Mouse (Mus musculus): ENCODE measurements around the gene Mrps34.
A peak's percentile ranks its signal among the peaks of the same experiment; 100 is the strongest.

The Mrps34 gene

GRCm38 (mm10) chr17:24881738-24882440 is 13.0 kb upstream of the Mrps34 start:
- no peak for DNase-seq (ENCODE audit: low spot score in 2 of 2)

DNA sequence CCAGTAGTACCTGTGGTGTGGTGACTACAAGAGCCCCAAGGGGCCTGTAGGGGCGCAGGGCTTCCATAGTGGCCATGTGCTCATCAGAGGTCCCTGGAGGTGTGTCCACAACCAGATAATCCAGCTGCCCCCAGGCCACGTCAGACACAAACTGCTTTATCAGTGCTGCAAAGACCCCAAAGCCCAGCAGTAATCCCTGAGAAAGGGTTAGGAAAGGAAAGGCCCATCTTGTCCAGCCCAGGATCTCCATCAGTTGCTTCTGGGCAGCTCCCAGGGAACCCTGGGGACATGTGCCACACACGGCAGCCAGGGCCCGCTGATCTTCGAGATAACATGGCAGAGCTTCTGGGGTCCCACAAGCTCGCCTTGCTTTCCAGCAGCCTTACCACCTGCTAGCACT is 10.5 kb upstream of the Mrps34 start:
- no peak for DNase-seq (ENCODE audit: low spot score in 2 of 2)

DNA sequence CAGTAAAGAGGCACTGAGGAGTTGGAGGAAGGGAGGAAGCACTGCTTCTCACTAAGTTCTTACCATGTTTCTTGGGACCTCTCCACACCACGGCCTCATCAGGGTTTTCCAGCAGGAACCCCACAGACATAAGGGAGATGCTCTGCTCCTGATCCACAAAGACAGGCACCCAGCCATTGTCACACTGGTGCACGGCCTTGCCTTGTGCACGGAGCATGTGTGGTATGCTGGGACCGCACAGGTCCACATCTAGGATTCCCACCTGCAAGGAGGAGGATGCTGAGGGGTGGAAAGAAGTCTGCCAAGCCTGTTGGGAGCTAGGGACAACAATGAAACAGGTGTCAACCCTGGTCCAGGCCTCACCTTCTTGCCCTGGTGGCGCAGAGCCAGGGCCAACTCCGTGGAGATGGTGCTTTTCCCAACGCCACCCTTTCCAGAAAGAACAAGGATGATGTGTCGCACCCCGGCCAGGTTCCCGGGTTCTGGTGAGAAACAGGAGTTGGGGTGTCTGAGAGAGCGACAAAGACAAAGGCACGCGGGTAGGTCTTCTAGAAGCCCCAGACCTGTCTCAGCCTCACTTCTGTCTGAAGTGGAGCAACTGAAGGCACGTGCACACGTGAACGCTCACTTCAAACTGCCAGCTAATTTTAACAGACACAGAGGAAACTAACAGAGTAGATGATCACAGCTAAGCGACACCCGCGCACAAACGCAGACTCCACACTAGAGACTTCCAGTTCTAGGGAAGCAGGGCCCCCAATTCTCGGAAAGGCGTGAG is 9.4 kb upstream of the Mrps34 start:
- DNase-seq (ENCODE audit: low spot score in 2 of 2) = no peak

DNA sequence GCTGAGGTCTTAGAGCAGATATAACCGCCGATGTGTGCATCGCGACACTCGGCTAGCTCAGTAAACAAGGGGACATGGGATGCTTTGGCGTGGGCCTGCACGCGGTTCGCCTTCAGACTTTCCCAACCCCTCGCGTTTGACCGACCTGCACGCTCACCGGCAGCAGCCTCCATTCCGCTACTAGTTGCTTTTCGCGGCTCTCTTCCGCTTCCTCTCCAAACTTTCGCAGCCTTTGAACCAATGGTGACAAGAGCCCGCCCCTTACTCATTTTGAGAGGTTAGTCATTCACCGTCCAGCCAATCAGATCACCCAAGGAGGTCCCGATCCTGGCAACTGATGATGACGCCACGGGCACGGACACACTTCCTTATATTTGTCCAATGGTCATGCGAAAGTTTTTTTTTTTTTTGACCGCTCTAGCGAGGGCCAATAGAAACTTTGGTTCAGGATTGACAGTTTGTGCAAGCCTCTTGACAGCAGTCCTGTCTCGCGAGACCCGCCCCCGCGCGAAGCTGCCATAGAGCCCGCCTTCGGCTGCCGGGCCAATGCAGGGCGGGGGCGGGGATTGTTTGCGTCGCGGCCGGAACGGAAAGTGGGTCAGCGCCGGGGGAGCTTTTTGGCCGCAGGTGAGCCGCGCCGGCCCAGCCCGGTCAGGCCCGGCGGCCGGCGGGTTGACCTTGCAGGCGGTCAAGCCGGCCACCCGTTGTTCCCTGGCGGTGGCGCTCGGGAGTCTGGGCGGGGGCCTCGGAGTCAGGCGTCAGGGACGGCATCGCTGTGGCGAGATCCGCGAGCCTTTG is 8.6 kb upstream of the Mrps34 start, which contains the start of the genes Nubp2 and Spsb3:
Gene Nubp2, minus strand, starts transcription at position 216 of the 798 bp plus-strand sequence.
Gene Spsb3, plus strand, starts transcription at position 510 of the 798 bp plus-strand sequence.
- peak; percentile 97 to 100 for DNase-seq (ENCODE audit: low spot score in 2 of 2)

DNA sequence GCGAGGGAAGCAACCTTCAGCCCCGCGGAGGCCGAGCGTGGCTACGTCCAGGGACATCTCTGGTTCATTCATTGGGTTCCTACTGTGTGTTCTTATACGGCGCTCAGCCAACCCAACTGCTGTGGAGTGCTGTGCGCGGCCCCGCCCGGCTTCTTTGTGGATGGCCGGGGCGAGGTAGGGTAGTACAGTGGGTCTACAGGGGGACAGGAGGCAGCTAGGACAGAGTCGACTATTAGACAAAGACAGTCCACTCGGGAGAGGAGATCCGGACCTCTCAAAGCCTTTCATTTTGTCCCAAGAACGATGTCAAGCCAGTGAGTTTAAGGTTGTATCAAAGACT is 8.0 kb upstream of the Mrps34 start:
- no peak for DNase-seq (ENCODE audit: low spot score in 2 of 2)

DNA sequence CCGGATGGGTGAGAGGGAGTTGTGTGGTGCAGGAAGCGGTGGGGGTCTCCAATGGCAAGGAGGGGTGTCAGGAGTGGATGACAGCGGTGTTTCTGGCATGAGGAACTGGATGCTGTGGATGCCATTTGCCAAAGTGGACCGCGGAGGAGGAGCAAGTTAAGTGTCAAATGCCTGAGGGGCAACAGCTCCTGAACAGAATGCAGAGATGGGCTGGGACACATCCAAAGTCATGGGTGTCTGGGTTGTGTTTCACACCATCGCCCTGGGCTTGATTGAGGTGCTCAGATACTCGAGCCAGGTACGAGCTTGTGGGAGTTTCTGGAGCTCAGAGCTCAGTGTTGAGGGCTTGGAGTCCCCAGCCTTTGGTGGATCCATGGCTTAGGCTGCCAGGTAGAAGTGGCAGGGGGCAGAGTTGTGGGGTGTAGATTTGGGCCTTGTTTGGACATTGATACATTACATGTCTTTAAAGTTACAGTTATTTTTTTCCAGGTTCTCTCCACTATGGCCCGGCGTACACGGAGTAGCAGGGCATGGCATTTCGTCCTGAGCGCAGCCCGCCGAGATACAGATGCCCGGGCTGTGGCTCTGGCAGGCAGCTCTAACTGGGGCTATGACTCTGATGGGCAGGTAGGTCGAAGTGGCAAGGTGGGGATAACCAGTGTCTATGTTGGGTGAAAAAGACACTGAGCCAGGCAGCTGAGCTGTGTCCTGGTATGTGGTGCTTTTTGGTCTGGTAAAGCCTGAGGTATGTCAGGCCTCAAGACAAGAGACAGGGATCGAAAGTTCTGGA is 7.4 kb upstream of the Mrps34 start:
- no peak for DNase-seq (ENCODE audit: low spot score in 2 of 2)

DNA sequence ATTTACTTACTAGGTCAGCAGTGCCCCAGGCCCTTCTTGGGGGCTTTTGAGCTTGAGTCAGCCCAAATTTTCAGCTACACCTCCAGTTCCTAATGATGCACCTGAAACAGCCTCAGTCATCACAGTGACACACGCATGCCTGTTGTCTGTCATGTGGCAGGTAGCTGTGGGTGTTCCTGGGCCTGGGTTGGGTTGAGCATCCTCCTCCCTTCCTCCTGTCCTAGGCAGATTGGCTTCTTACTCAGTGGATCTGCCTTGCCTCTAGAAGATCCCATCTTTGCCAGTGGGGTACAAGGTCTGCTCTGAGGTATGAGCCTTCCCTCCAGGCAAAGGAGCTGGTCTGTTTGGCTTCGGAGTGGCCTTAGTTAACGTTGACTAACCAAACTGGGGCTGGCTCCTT is 6.1 kb upstream of the Mrps34 start:
- no peak for DNase-seq (ENCODE audit: low spot score in 2 of 2)

GRCm38 (mm10) chr17:24890151-24891092 is 4.5 kb upstream of the Mrps34 start:
- no peak for DNase-seq (ENCODE audit: low spot score in 2 of 2)

DNA sequence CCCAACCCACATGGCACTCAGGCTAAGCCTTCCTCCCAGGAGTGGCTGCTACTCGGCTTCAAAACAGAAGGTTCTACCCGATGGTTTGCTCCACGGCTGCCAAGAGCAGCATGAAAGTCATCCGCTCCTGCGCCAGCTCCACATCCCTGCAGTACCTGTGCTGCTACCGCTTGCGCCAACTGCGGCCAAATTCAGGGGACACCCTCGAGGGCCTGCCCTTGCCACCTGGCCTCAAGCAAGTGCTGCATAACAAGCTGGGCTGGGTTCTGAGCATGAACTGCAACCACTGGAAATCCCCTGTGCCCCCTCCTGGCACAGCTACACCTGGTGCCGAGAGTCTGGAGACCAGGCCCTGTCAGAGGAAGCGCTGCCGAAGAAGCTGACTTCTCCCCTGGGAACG is 3.6 kb upstream of the Mrps34 start:
- no peak for DNase-seq (ENCODE audit: low spot score in 2 of 2)

DNA sequence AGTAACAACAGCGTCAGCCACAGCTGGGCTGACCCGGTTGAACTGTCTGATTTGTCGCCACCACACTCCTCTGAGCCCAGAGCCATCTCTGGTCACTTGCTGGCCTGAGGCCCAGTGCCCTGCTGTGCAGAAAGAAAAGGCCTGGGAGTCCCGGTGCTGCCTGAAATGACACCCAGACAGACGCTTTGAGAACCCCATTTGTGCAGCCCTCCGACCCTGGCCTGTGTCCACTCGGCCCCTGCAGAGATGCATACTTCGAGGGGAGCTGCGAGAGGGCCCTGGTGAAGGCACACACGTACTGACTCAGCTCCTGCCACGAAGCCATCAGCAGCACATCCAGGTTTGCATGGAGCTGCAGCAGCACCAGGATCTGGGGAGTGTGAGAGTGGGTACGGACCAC is 2.1 kb upstream of the Mrps34 start:
- DNase-seq (ENCODE audit: low spot score in 2 of 2) = no peak

DNA sequence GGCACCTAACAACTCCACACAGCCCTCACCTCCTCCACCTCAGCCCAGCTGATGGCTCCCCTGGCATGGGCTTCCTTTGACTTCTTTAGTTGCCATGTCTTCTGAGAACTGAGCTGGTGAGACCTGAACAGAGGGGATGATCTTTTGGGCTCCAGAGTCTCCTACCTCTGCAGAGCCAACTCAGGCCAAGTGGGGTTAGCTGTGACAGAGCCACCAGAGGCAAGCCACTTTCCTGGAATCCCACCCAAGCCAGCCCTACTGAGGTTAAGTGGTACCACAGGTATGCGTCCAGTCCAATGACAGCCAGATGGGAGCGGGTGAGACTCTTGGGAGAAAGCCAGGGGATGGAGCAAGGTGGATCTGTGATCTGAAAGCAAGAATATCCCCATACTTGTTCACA is 1.6 kb upstream of the Mrps34 start:
- DNase-seq (ENCODE audit: low spot score in 2 of 2) = no peak

DNA sequence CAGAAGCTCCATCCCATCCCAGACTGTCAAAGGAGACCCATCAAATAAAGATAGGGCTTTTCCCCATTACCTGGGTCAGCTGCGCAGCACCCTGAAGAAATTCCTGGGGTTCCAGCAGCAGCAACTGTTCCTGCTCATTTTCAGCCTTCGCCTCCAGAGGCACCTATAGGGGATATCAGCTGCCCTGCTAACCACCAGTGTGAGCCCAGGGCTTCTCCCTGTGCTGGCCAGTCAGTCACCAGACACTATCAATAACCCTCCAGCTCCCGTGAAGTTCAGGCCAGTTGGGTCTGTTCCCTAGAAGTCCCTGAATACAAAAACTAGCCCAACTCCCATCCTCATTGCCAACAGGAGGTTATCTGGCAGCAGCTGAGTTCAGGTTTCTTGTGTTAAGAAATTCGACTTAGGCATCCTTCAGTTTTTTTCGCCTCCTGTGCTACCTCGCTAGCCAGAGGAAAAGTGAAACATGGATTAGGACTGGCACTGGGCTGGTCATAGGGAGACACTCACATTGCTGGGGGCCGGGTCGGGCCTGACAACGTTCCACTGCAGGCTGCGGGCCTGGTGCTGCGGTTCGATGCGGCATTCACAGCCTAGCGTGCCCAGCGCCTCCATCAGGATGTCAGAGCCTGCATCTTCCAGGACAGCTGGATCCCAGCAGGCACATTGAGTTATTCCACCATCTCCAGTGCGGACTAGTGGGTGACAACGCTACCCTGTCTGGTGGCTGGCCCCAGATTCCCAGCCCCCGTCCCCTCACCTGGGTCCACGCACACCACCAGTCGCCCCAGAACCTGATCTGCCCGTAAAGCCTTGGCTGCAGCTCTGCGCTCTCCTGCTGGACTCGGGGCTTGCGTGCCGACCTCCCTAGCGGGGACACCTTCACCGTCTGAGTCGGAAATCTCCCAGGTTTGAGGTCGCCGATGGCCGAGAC is 588 bp upstream of the Mrps34 start:
- DNase-seq (ENCODE audit: low spot score in 2 of 2) = no peak

DNA sequence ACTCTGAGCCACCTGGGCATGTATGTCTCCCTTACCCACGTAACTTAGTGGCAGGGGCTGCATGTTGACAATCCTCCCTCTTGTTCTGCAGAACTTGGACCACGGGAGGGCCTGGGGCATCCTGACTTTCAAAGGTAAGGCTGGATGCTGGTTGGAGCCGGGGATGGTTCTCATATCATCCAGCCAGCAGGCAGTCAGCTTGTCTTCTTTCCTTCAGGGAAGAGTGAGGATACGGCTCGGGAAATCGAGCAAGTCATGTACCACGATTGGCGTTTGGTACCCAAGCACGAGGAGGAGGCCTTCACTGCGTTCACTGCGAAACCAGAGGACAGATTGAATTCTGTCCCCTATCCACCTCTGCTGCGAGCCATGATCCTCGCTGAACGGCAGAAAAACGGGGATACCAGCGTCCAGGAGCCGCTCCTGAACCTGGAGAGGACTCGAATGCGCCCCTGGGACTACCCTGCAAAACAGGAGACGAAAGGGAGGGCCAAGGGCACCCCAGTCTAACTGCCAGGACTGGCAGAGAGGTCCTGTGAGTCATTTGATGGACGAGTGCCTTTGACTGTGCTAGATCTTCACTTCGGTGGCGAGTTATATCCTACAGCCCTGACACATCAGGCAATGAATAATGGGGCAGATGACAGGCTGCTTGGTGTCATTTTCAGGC is 790 bp downstream of the Mrps34 start:
- no peak for DNase-seq (ENCODE audit: low spot score in 2 of 2)

- peak; percentile 69 to 74 for DNase-seq (ENCODE audit: low spot score in 2 of 2)
These were observed 1.5 kb downstream of the Mrps34 start, which contains the start of gene Nme3 for GRCm38 (mm10) chr17:24896241-24896992. Gene Nme3 (plus strand): TSS chr17:24896500.

- no peak for DNase-seq (ENCODE audit: low spot score in 2 of 2)
These were observed 2.0 kb downstream of the Mrps34 start for GRCm38 (mm10) chr17:24896993-24897269.

- no peak for DNase-seq (ENCODE audit: low spot score in 2 of 2)
These were observed 2.7 kb downstream of the Mrps34 start for GRCm38 (mm10) chr17:24897600-24897999.

GRCm38 (mm10) chr17:24898041-24898854 is 3.3 kb downstream of the Mrps34 start:
- DNase-seq (ENCODE audit: low spot score in 2 of 2) = no peak
